Mouse (Mus musculus) hematopoietic stem cell, adult 5-6 weeks (primary cell): ENCODE results near the gene Sptlc3. TPM values are rescaled to one million over a fixed set of nuclear protein-coding genes. Genes with fewer than 3 reads are reported as not detected.
A peak's percentile ranks its signal among the peaks of the same experiment; 100 is the strongest.

Experiments
- ATAC-seq, 2 experiments: fragments of 125-278 bp in 1 of 2; replicated peaks in 1 of 2; 2 replicates each; pipeline ENCODE4 v1.8.0; 2016 to 2017; ENCODE audit warnings: inconsistent platforms in 2 of 2, mild to moderate bottlenecking in 2 of 2, moderate number of reproducible peaks in 2 of 2, low read depth in 1 of 2, moderate TSS enrichment in 1 of 2; ENCODE audit not compliant: low FRiP score in 2 of 2, poor library complexity in 2 of 2, severe bottlenecking in 2 of 2, insufficient read depth in 1 of 2, low TSS enrichment in 1 of 2
- total RNA-seq: library from RNA; stranded (forward); fragments of 172-1452, 232-1000 nt; gene quantifications from 2 replicates; pipeline ENCODE4 v1.2.3, GENCODE M21; 2017

Sptlc3 gene
- total RNA-seq, 1 experiment from 2014 or later = not detected

- no peak for ATAC-seq
These were observed 118.8 kb downstream of the Sptlc3 start for GRCm38 (mm10) chr2:139612410-139613107.

- no peak for ATAC-seq
These were observed 132.8 kb downstream of the Sptlc3 start for GRCm38 (mm10) chr2:139626496-139626895.

GRCm38 (mm10) chr2:139628731-139629130 lies 135.0 kb downstream of the Sptlc3 start:
- ATAC-seq = peak in 1 of 2 experiments; percentile 62; a peak in 2 of 4 replicates

- no peak for ATAC-seq
These were observed 135.9 kb downstream of the Sptlc3 start for GRCm38 (mm10) chr2:139629653-139630052.

- ATAC-seq = no peak
These were observed 140.8 kb downstream of the Sptlc3 start for GRCm38 (mm10) chr2:139634506-139634905.

GRCm38 (mm10) chr2:139637861-139638260 lies 144.1 kb downstream of the Sptlc3 start:
- ATAC-seq = no peak

- ATAC-seq = no peak
These were observed 148.2 kb downstream of the Sptlc3 start for GRCm38 (mm10) chr2:139641757-139642385.

GRCm38 (mm10) chr2:139649518-139649917 lies 155.8 kb downstream of the Sptlc3 start:
- no peak for ATAC-seq

GRCm38 (mm10) chr2:139656750-139657149 lies 163.0 kb downstream of the Sptlc3 start:
- ATAC-seq = no peak

GRCm38 (mm10) chr2:139671838-139672237 lies 178.1 kb downstream of the Sptlc3 start:
- ATAC-seq = peak; percentile 18 to 86; a peak in 3 of 4 replicates

- peak; percentile 23 to 52; a peak in 2 of 4 replicates for ATAC-seq
These were observed 178.7 kb downstream of the Sptlc3 start for GRCm38 (mm10) chr2:139672371-139672770.

GRCm38 (mm10) chr2:139677065-139677762 lies 183.5 kb downstream of the Sptlc3 start:
- peak; percentile 67 to 68 for ATAC-seq

GRCm38 (mm10) chr2:139677809-139678274 lies 184.1 kb downstream of the Sptlc3 start, which contains the start of gene Ism1:
Gene Ism1 (plus strand): TSS chr2:139678178.
- ATAC-seq = peak; percentile 20 to 43

- peak; percentile 33 to 61 for ATAC-seq
These were observed 184.8 kb downstream of the Sptlc3 start for GRCm38 (mm10) chr2:139678275-139679140.

GRCm38 (mm10) chr2:139682540-139682939 lies 188.8 kb downstream of the Sptlc3 start:
- no peak for ATAC-seq
